Mouse (Mus musculus) heart, adult 8-10 months (tissue): ENCODE results near the gene Taf1a. TPM values are rescaled to one million over a fixed set of nuclear protein-coding genes. Genes with fewer than 3 reads are reported as not detected.

Experiments
- DNase-seq: peaks from one replicate; pipeline ENCODE4 v3.0.0; 2022; ENCODE audit warnings: low spot score
- total RNA-seq, 4 experiments: library from RNA; stranded (reverse); gene quantifications; 2 replicates each; pipeline ENCODE4 v1.2.4; 2022

Gene Taf1a
- total RNA-seq, 4 experiments from 2014 or later, result 23.4 to 25.1 (median 23.9) TPM

DNA sequence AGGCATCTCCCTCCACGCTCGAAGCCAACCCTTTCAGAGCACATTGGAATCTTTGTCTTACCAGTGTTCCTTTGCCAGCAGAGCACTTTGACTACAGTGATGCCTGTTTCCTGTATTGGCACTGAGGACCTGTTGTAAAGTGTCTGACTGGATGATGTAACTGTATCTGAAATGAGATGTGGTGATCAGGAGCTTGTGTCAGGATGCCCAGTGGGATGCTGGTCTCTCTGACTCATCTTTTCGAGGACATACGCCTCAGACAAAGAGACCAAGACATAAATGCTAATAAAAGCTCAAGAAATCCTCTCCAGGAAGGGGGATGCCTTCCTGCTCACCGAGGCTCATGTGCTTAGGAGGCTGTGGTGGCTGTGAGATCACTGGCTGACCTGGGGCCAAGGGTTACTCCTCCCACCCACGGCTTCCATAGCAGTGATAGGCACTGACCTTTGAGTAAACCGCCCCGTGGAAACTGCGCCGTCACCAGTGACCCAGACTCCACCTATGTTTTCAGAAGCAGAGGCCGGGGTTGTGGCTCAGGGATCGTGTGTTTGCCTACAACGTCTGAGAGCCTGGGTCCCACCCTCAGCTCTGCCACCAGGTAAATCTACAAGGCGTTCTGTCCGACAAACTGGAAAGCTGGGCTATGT, 25.4 kb downstream of the Taf1a start:
- DNase-seq, result no peak

- no peak for DNase-seq
Observed at GRCm38 (mm10) chr1:183417873-183418272, 29.1 kb downstream of the Taf1a start, which contains the start of gene Hhipl2. TSS of gene Hhipl2 (plus strand) at chr1:183418215.

GRCm38 (mm10) chr1:183419741-183420140, 31.0 kb downstream of the Taf1a start:
- DNase-seq, result no peak

GRCm38 (mm10) chr1:183420296-183420695, 31.5 kb downstream of the Taf1a start:
- DNase-seq, result no peak

- no peak for DNase-seq
Observed at GRCm38 (mm10) chr1:183424100-183424499, 35.3 kb downstream of the Taf1a start.

- no peak for DNase-seq
Observed at GRCm38 (mm10) chr1:183434918-183435317, 46.1 kb downstream of the Taf1a start.

DNA sequence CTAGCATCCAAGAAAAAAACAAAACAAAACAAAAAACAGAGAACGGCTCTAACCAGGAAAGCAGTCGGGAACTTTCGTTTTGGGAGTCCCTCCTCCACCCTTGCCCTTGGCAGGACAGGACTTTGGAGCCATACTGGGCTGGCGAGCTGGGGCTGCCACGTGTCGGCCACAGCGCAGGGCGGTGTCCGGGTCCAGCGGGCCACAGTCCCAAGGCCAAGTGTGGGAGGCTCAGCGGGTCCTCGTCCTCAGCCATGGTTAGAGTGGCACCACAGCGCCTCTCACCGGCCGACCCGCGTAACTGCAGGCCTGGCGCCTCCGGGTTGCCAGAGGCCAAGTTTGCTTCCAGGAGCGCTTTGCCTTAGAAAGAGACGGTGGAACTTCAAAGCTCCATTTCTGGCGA, 50.3 kb downstream of the Taf1a start:
- DNase-seq, result peak; percentile 89

DNA sequence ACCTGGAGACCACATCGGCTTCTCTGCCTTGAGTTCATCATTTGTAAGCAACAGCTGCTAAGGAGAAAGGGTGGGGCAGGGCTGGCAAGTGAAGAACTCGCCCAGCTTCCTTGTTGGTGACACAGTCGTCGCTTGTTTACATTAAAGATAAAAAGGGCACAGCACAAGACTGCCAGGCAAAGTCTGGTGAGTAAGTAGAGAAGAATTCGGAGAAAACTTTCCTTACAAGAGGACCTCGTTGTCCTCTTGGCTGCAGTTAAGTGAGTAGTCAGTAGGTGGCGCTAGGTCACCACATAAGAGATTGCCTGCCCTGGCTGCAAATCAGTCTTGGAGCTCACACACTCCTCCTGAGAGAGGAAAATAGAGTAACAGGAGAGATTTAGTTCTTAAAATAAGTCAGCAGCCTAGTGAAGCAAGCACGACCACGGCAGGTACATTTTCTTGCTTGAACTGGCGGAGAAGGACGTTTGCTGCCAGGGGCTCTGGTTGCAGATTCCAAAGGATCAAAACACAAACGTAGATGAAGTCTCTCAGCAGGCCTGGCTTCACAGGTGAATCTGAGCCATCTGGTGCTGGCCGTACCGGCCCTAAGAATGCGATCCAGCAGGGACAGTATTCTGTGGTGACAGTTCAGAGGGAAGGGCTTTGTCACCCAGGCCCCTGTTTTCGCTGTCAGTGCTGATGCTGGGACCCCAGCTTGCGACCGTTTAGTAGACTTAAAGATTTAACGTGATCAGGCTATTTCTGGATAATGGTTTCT, 53.4 kb downstream of the Taf1a start:
- peak; percentile 77 for DNase-seq

GRCm38 (mm10) chr1:183453066-183453465, 64.3 kb downstream of the Taf1a start:
- DNase-seq, result no peak

Other genes with a start within 250 kb of the Taf1a start
- gene Disp1, start 167.5 kb upstream of the Taf1a start, total RNA-seq, result 1 to 10 TPM; 7.9 to 8.9 (median 8.0) TPM
- 10 to 100 TPM; 22.3 to 32.3 (median 28.5) TPM for gene Aida, start 92.4 kb upstream of the Taf1a start, total RNA-seq
- 10 to 100 TPM; 27.0 to 35.3 (median 32.5) TPM for gene Brox, start 91.7 kb upstream of the Taf1a start, total RNA-seq
- gene Mia3, start 19.4 kb upstream of the Taf1a start, total RNA-seq, result 100 to 1,000 TPM; 115 to 126 (median 124) TPM
- not detected for gene Hhipl2, start 29.2 kb downstream of the Taf1a start, total RNA-seq